Mouse (Mus musculus): ENCODE data around the gene Ifi214.
"Not testable (repeated sequence)": the region's sequence is repeated elsewhere in the genome, so short reads cannot be mapped to it uniquely, and the experiment has no call there.

Ifi214 gene

GRCm38 (mm10) chr1:173535791-173536190 is at the start of gene Ifi214:
Gene Ifi214, minus strand, starts transcription at chr1:173535957.
- DNase-seq (ENCODE audit: extremely low read depth, low read depth) = not testable (repeated sequence)

- DNase-seq (ENCODE audit: extremely low read depth, low read depth) = no peak
These were observed 44.3 kb upstream of the Ifi214 start for GRCm38 (mm10) chr1:173579921-173580585.

GRCm38 (mm10) chr1:173579079-173579478 is 43.3 kb upstream of the Ifi214 start:
- no peak for DNase-seq (ENCODE audit: extremely low read depth, low read depth)

- not testable (repeated sequence) for DNase-seq (ENCODE audit: extremely low read depth, low read depth)
These were observed 14.8 kb upstream of the Ifi214 start for GRCm38 (mm10) chr1:173550491-173551050.

GRCm38 (mm10) chr1:173548798-173549197 is 13.0 kb upstream of the Ifi214 start:
- DNase-seq (ENCODE audit: extremely low read depth, low read depth) = not testable (repeated sequence)

GRCm38 (mm10) chr1:173521452-173521851 is 14.3 kb downstream of the Ifi214 start:
- DNase-seq (ENCODE audit: extremely low read depth, low read depth) = no peak

GRCm38 (mm10) chr1:173510595-173510994 is 25.2 kb downstream of the Ifi214 start:
- DNase-seq (ENCODE audit: extremely low read depth, low read depth) = not testable (repeated sequence)

GRCm38 (mm10) chr1:173491483-173491882 is 44.3 kb downstream of the Ifi214 start:
- DNase-seq (ENCODE audit: extremely low read depth, low read depth) = not testable (repeated sequence)

GRCm38 (mm10) chr1:173490812-173491480 is 44.8 kb downstream of the Ifi214 start, which contains the start of gene Ifi206:
Gene Ifi206, minus strand, starts transcription at chr1:173491041.
- not testable (repeated sequence) for DNase-seq (ENCODE audit: extremely low read depth, low read depth)

- not testable (repeated sequence) for DNase-seq (ENCODE audit: extremely low read depth, low read depth)
These were observed 54.6 kb downstream of the Ifi214 start for GRCm38 (mm10) chr1:173481182-173481574.

GRCm38 (mm10) chr1:173480399-173481181 is 55.2 kb downstream of the Ifi214 start:
- DNase-seq (ENCODE audit: extremely low read depth, low read depth) = not testable (repeated sequence)
